Mouse (Mus musculus): ENCODE data around the gene Tbcc. TPM values are rescaled to one million over a fixed set of nuclear protein-coding genes. Genes with fewer than 3 reads are reported as not detected.

Gene Tbcc
- polyA plus RNA-seq, 1 experiment from 2014 or later = 43.1 TPM

GRCm38 (mm10) chr17:46927781-46928180 lies 37.3 kb downstream of the Tbcc start:
- Histone ChIP-seq H3K9me3 (no peaks in the 10 kb centered on the region), H3K4me1 (peaks cover 17% of the 10 kb centered on the region), H3K27me3 (ENCODE audit: poor library complexity, severe bottlenecking) (no peaks in the 10 kb centered on the region), H3K36me3 (replicated peaks) (peaks cover 52% of the 10 kb centered on the region), H3K4me3 (no peak overlapping the region), H3K27ac (no peak overlapping the region)
- 93% methylated on average over 5 of the region's 5 CpGs for WGBS
- no peak for DNase-seq (ENCODE audit: extremely low spot score, low spot score)

GRCm38 (mm10) chr17:46929277-46929676 lies 38.8 kb downstream of the Tbcc start:
- WGBS = 81% methylated on average over 12 of the region's 12 CpGs
- no peaks in the 10 kb centered on the region for H3K9me3 ChIP-seq
- H3K27me3 ChIP-seq (ENCODE audit: poor library complexity, severe bottlenecking) = no peaks in the 10 kb centered on the region
- no peak overlapping the region for H3K27ac ChIP-seq
- DNase-seq (ENCODE audit: extremely low spot score, low spot score) = no peak
- H3K4me1 ChIP-seq = peaks cover 10% of the 10 kb centered on the region
- H3K36me3 ChIP-seq (replicated peaks) = peaks cover 67% of the 10 kb centered on the region
- no peak overlapping the region for H3K4me3 ChIP-seq

- Histone ChIP-seq H3K36me3 (replicated peaks) (peaks cover 73% of the 10 kb centered on the region), H3K9me3 (no peaks in the 10 kb centered on the region), H3K4me3 (no peak overlapping the region), H3K27ac (no peak overlapping the region), H3K27me3 (ENCODE audit: poor library complexity, severe bottlenecking) (no peaks in the 10 kb centered on the region), H3K4me1 (peaks cover 8% of the 10 kb centered on the region)
- DNase-seq (ENCODE audit: extremely low spot score, low spot score) = no peak
- 94% methylated on average over 7 of the region's 7 CpGs for WGBS
Observed at GRCm38 (mm10) chr17:46929897-46930296, 39.4 kb downstream of the Tbcc start.

GRCm38 (mm10) chr17:46932961-46933360 lies 42.5 kb downstream of the Tbcc start:
- WGBS = 97% methylated on average over 5 of the region's 5 CpGs
- Histone ChIP-seq H3K27me3 (ENCODE audit: poor library complexity, severe bottlenecking) (no peaks in the 10 kb centered on the region), H3K4me1 (peaks cover 8% of the 10 kb centered on the region), H3K4me3 (no peak overlapping the region), H3K9me3 (no peaks in the 10 kb centered on the region), H3K27ac (no peak overlapping the region), H3K36me3 (replicated peaks) (peaks cover 100% of the 10 kb centered on the region)
- no peak for DNase-seq (ENCODE audit: extremely low spot score, low spot score)

GRCm38 (mm10) chr17:46933557-46934348 lies 43.3 kb downstream of the Tbcc start:
- Histone ChIP-seq H3K9me3 (no peaks in the 10 kb centered on the region), H3K4me1 (peaks cover 8% of the 10 kb centered on the region), H3K36me3 (replicated peaks) (peaks cover 100% of the 10 kb centered on the region), H3K27ac (no peak overlapping the region), H3K27me3 (ENCODE audit: poor library complexity, severe bottlenecking) (no peaks in the 10 kb centered on the region), H3K4me3 (no peak overlapping the region)
- DNase-seq (ENCODE audit: extremely low spot score, low spot score) = peak; percentile 51
- WGBS = 83% methylated on average over 19 of the region's 19 CpGs

- 93% methylated on average over 8 of the region's 8 CpGs for WGBS
- Histone ChIP-seq H3K4me3 (no peak overlapping the region), H3K36me3 (replicated peaks) (peaks cover 100% of the 10 kb centered on the region), H3K27me3 (ENCODE audit: poor library complexity, severe bottlenecking) (no peaks in the 10 kb centered on the region), H3K4me1 (no peaks in the 10 kb centered on the region), H3K9me3 (no peaks in the 10 kb centered on the region), H3K27ac (no peak overlapping the region)
- no peak for DNase-seq (ENCODE audit: extremely low spot score, low spot score)
Observed at GRCm38 (mm10) chr17:46940461-46940860, 50.0 kb downstream of the Tbcc start.

Other genes starting within 250 kb of the Tbcc start
- 29.1 and 31.8 TPM in 2 replicates for gene Klc4, start 244.7 kb upstream of the Tbcc start, polyA plus RNA-seq (2016; fragmentation: Nextera tagmentation; extraction: Ambion mirVana)
- 136 and 137 TPM in 2 replicates for gene Mrpl2, start 244.5 kb upstream of the Tbcc start, polyA plus RNA-seq (2016; fragmentation: Nextera tagmentation; extraction: Ambion mirVana)
- gene Cul7, start 240.3 kb upstream of the Tbcc start, polyA plus RNA-seq (2016; fragmentation: Nextera tagmentation; extraction: Ambion mirVana) = 38.0 and 40.9 TPM in 2 replicates
- gene Rrp36, start 216.3 kb upstream of the Tbcc start, polyA plus RNA-seq (2016; fragmentation: Nextera tagmentation; extraction: Ambion mirVana) = 69.0 and 70.1 TPM in 2 replicates
- gene Mea1, start 211.9 kb upstream of the Tbcc start, polyA plus RNA-seq (2016; fragmentation: Nextera tagmentation; extraction: Ambion mirVana) = 163 and 165 TPM in 2 replicates
- gene Klhdc3, start 209.8 kb upstream of the Tbcc start, polyA plus RNA-seq (2016; fragmentation: Nextera tagmentation; extraction: Ambion mirVana) = 132 and 133 TPM in 2 replicates
- gene Ppp2r5d, start 185.6 kb upstream of the Tbcc start, polyA plus RNA-seq (2016; fragmentation: Nextera tagmentation; extraction: Ambion mirVana) = 144 and 154 TPM in 2 replicates
- 19.6 and 20.2 TPM in 2 replicates for gene Pex6, start 179.2 kb upstream of the Tbcc start, polyA plus RNA-seq (2016; fragmentation: Nextera tagmentation; extraction: Ambion mirVana)
- gene Gnmt, start 161.5 kb upstream of the Tbcc start, polyA plus RNA-seq (2016; fragmentation: Nextera tagmentation; extraction: Ambion mirVana) = 0.80 and 0.87 TPM in 2 replicates
- 71.8 and 71.9 TPM in 2 replicates for gene Cnpy3, start 138.5 kb upstream of the Tbcc start, polyA plus RNA-seq (2016; fragmentation: Nextera tagmentation; extraction: Ambion mirVana)
- gene Ptcra, start 127.0 kb upstream of the Tbcc start, polyA plus RNA-seq (2016; fragmentation: Nextera tagmentation; extraction: Ambion mirVana) = 0.55 and 1.00 TPM in 2 replicates
- 54.4 and 54.7 TPM in 2 replicates for gene 2310039H08Rik, start 118.0 kb upstream of the Tbcc start, polyA plus RNA-seq (2016; fragmentation: Nextera tagmentation; extraction: Ambion mirVana)
- 242 and 248 TPM in 2 replicates for gene Rpl7l1, start 108.0 kb upstream of the Tbcc start, polyA plus RNA-seq (2016; fragmentation: Nextera tagmentation; extraction: Ambion mirVana)
- 2.9 and 4.1 TPM in 2 replicates for gene Bicral, start 32.2 kb upstream of the Tbcc start, polyA plus RNA-seq (2016; fragmentation: Nextera tagmentation; extraction: Ambion mirVana)
- not detected in 2 replicates for gene Prph2, start 19.8 kb downstream of the Tbcc start, polyA plus RNA-seq (2016; fragmentation: Nextera tagmentation; extraction: Ambion mirVana)
- 13.3 and 15.7 TPM in 2 replicates for gene Ubr2, start 119.9 kb downstream of the Tbcc start, polyA plus RNA-seq (2016; fragmentation: Nextera tagmentation; extraction: Ambion mirVana)

Measured in forebrain, embryonic 10.5 days (tissue).